Mouse (Mus musculus): ENCODE data around the gene Smarcc2. TPM values are rescaled to one million over a fixed set of nuclear protein-coding genes. Genes with fewer than 3 reads are reported as not detected.
A peak's percentile ranks its signal among the peaks of the same experiment; 100 is the strongest.

Smarcc2 gene
- total and polyA plus RNA-seq, 2 experiments from 2014 or later: 32.9 to 40.8 TPM

GRCm38 (mm10) chr10:128516677-128517076, 57.6 kb downstream of the Smarcc2 start:
- WGBS: 53% methylated on average over 6 of the region's 6 CpGs
- ATAC-seq (ENCODE audit: insufficient read depth, low read depth): no peak
- H3K9ac ChIP-seq (replicated peaks; ENCODE audit: low read depth, low read length): no peak overlapping the region
- H3K27me3 ChIP-seq (ENCODE audit: control insufficient read depth, insufficient read depth, low read length): no peaks in the 10 kb centered on the region
- no peak for DNase-seq (ENCODE audit: low spot score)
- TF ChIP-seq EP300 (IDR thresholded peaks at IDR 0.05; ENCODE audit: low read depth) (no peak), CTCF (IDR thresholded peaks at IDR 0.05; ENCODE audit: low read depth) (no peak)
- H3K4me2 ChIP-seq (ENCODE audit: low read depth, low read length): no peak overlapping the region
- H3K27ac ChIP-seq (ENCODE audit: low read depth): no peak overlapping the region
- peaks cover 90% of the 10 kb centered on the region for H3K36me3 ChIP-seq (replicated peaks; ENCODE audit: control insufficient read depth, insufficient read depth, low read length)
- no peaks in the 10 kb centered on the region for H3K4me1 ChIP-seq (ENCODE audit: control insufficient read depth, insufficient read depth)
- no peak overlapping the region for H3K4me3 ChIP-seq (ENCODE audit: low read depth, low read length)
- H3K9me3 ChIP-seq (replicated peaks; ENCODE audit: control insufficient read depth, low read length): no peaks in the 10 kb centered on the region

DNA sequence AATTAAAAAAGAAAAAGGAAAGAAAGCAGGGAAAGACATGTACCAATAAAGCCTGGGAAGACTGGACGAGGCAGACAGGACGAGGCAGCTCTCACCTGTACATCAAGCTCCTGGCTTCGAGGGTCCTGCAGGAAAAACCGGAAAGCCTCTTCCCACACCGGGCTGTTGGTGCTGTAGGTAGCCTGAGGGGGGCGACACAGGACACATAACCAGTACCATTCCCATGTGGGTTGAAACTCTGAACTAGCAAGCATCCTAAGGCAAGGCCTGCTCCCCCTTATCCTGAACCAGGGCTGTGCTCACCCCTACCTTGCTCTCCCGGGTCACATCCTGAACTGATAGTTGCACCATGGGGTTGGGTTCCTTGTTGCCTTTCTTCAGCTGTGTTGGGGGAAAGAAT, 59.8 kb downstream of the Smarcc2 start:
- H3K4me2 ChIP-seq (ENCODE audit: low read depth, low read length): no peak overlapping the region
- WGBS: 79% methylated on average over 7 of the region's 7 CpGs
- ATAC-seq (ENCODE audit: insufficient read depth, low read depth) (no peak), DNase-seq (ENCODE audit: low spot score) (no peak)
- peak; percentile 43 for TF ChIP-seq CTCF (IDR thresholded peaks at IDR 0.05; ENCODE audit: low read depth)
- no peak for TF ChIP-seq EP300 (IDR thresholded peaks at IDR 0.05; ENCODE audit: low read depth)
- H3K9me3 ChIP-seq (replicated peaks; ENCODE audit: control insufficient read depth, low read length): no peaks in the 10 kb centered on the region
- no peak overlapping the region for H3K4me3 ChIP-seq (ENCODE audit: low read depth, low read length)
- H3K36me3 ChIP-seq (replicated peaks; ENCODE audit: control insufficient read depth, insufficient read depth, low read length): peaks cover 70% of the 10 kb centered on the region
- no peaks in the 10 kb centered on the region for H3K27me3 ChIP-seq (ENCODE audit: control insufficient read depth, insufficient read depth, low read length)
- no peaks in the 10 kb centered on the region for H3K4me1 ChIP-seq (ENCODE audit: control insufficient read depth, insufficient read depth)
- no peak overlapping the region for H3K27ac ChIP-seq (ENCODE audit: low read depth)
- no peak overlapping the region for H3K9ac ChIP-seq (replicated peaks; ENCODE audit: low read depth, low read length)

DNA sequence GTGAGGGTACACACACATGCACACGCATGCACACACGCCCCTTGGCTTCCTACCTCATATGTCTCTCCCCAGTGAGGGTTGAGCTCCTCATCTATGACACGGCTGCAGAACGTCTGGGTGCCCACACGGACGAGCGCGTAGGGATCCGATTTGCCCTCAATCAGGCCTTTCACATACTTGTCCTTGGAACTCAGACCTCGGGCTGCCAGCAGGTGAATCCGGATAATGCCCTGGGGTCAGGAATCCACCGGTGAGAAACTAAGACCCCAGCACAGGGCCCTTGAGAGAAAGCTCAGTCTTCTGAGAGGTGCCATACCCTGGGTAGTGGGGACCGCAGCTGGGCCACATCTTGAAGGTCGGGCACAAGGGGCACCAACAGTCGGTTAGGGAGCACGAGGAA, 61.5 kb downstream of the Smarcc2 start:
- ATAC-seq (ENCODE audit: insufficient read depth, low read depth): no peak
- peaks cover 54% of the 10 kb centered on the region for H3K36me3 ChIP-seq (replicated peaks; ENCODE audit: control insufficient read depth, insufficient read depth, low read length)
- H3K27me3 ChIP-seq (ENCODE audit: control insufficient read depth, insufficient read depth, low read length): no peaks in the 10 kb centered on the region
- no peak overlapping the region for H3K9ac ChIP-seq (replicated peaks; ENCODE audit: low read depth, low read length)
- TF ChIP-seq CTCF (IDR thresholded peaks at IDR 0.05; ENCODE audit: low read depth) (no peak), EP300 (IDR thresholded peaks at IDR 0.05; ENCODE audit: low read depth) (no peak)
- no peak for DNase-seq (ENCODE audit: low spot score)
- no peaks in the 10 kb centered on the region for H3K9me3 ChIP-seq (replicated peaks; ENCODE audit: control insufficient read depth, low read length)
- H3K4me3 ChIP-seq (ENCODE audit: low read depth, low read length): no peak overlapping the region
- H3K27ac ChIP-seq (ENCODE audit: low read depth): no peak overlapping the region
- H3K4me1 ChIP-seq (ENCODE audit: control insufficient read depth, insufficient read depth): no peaks in the 10 kb centered on the region
- 86% methylated on average over 16 of the region's 16 CpGs for WGBS
- H3K4me2 ChIP-seq (ENCODE audit: low read depth, low read length): no peak overlapping the region

- H3K4me3 ChIP-seq (ENCODE audit: low read depth, low read length): no peak overlapping the region
- H3K4me1 ChIP-seq (ENCODE audit: control insufficient read depth, insufficient read depth): no peaks in the 10 kb centered on the region
- H3K9ac ChIP-seq (replicated peaks; ENCODE audit: low read depth, low read length): no peak overlapping the region
- H3K9me3 ChIP-seq (replicated peaks; ENCODE audit: control insufficient read depth, low read length): no peaks in the 10 kb centered on the region
- no peak overlapping the region for H3K4me2 ChIP-seq (ENCODE audit: low read depth, low read length)
- H3K27me3 ChIP-seq (ENCODE audit: control insufficient read depth, insufficient read depth, low read length): no peaks in the 10 kb centered on the region
- WGBS: 80% methylated on average over 6 of the region's 6 CpGs
- H3K27ac ChIP-seq (ENCODE audit: low read depth): no peak overlapping the region
- ATAC-seq (ENCODE audit: insufficient read depth, low read depth) (no peak), DNase-seq (ENCODE audit: low spot score) (no peak)
- TF ChIP-seq EP300 (IDR thresholded peaks at IDR 0.05; ENCODE audit: low read depth): no peak
- no peak for TF ChIP-seq CTCF (IDR thresholded peaks at IDR 0.05; ENCODE audit: low read depth)
- H3K36me3 ChIP-seq (replicated peaks; ENCODE audit: control insufficient read depth, insufficient read depth, low read length): peaks cover 38% of the 10 kb centered on the region
These were observed 63.3 kb downstream of the Smarcc2 start for GRCm38 (mm10) chr10:128522351-128522750.

- Histone ChIP-seq H3K36me3 (replicated peaks; ENCODE audit: control insufficient read depth, insufficient read depth, low read length) (peaks cover 26% of the 10 kb centered on the region), H3K9ac (replicated peaks; ENCODE audit: low read depth, low read length) (peak overlapping the region; percentile 77; the same call in 1 of the 2 replicates), H3K4me2 (ENCODE audit: low read depth, low read length) (peak overlapping the region; percentile 98), H3K27ac (ENCODE audit: low read depth) (peak overlapping the region; percentile 87), H3K9me3 (replicated peaks; ENCODE audit: control insufficient read depth, low read length) (no peaks in the 10 kb centered on the region), H3K27me3 (ENCODE audit: control insufficient read depth, insufficient read depth, low read length) (no peaks in the 10 kb centered on the region), H3K4me3 (ENCODE audit: low read depth, low read length) (peak overlapping the region; percentile 93), H3K4me1 (ENCODE audit: control insufficient read depth, insufficient read depth) (no peaks in the 10 kb centered on the region)
- ATAC-seq (ENCODE audit: insufficient read depth, low read depth) (no peak), DNase-seq (ENCODE audit: low spot score) (no peak)
- TF ChIP-seq EP300 (IDR thresholded peaks at IDR 0.05; ENCODE audit: low read depth) (no peak), CTCF (IDR thresholded peaks at IDR 0.05; ENCODE audit: low read depth) (no peak)
- 39% methylated on average over 11 of the region's 11 CpGs for WGBS
These were observed 65.2 kb downstream of the Smarcc2 start for GRCm38 (mm10) chr10:128524111-128524731.

Measured in heart, postnatal 0 days (tissue).